Mouse (Mus musculus): ENCODE data around the gene Secisbp2. TPM values are rescaled to one million over a fixed set of nuclear protein-coding genes. Genes with fewer than 3 reads are reported as not detected.

Gene Secisbp2
- polyA plus RNA-seq, 1 experiment from 2014 or later: 28.9 TPM

- 0 out of 2 replicates have a peak, but pooled peaks have one; percentile 34 for ATAC-seq
- Histone ChIP-seq H3K36me3 (ENCODE audit: insufficient read depth, low read length) (no peaks in the 10 kb centered on the region), H3K27ac (ENCODE audit: low read length) (no peak overlapping the region), H3K4me3 (ENCODE audit: low read depth, low read length) (no peak overlapping the region), H3K4me1 (ENCODE audit: insufficient read depth, low read depth, low read length) (no peaks in the 10 kb centered on the region), H3K9me3 (ENCODE audit: low read length) (no peaks in the 10 kb centered on the region), H3K9ac (replicated peaks; ENCODE audit: low read depth) (no peak overlapping the region), H3K4me2 (replicated peaks; ENCODE audit: low read depth, low read length) (no peak overlapping the region), H3K27me3 (replicated peaks; ENCODE audit: insufficient read depth, low read length) (no peaks in the 10 kb centered on the region)
- TF ChIP-seq EP300 (IDR thresholded peaks at IDR 0.05) (no peak), CTCF (IDR thresholded peaks at IDR 0.05) (no peak)
- DNase-seq (ENCODE audit: low spot score): no peak
- WGBS: 69% methylated on average over 22 of the region's 22 CpGs
These were observed 54.7 kb downstream of the Secisbp2 start for GRCm38 (mm10) chr13:51705882-51706854.

DNA sequence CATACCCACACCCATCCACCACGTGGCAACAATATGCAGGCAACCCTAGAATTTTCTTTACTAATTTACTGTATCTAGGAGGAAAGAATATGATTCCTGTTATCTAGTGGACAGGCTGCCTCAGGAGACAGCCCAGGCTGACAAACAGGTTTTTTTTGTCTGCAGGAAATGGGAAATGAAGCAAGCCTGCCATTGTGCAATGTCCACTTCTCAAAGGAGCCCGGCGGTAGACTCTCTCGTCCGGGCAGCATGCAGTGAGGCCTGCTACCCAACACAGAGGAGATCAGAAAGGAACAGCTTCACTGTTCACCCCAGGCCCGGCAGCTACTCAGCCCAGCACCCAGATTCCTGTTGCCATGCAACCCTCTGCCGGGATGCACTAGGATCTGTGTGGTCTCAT, 59.2 kb downstream of the Secisbp2 start:
- 0 out of 2 replicates have a peak overlapping the region, but pooled peaks have one; percentile 21 for H3K27ac ChIP-seq (ENCODE audit: low read length)
- WGBS: 22% methylated on average over 7 of the region's 7 CpGs

GRCm38 (mm10) chr13:51712022-51712421, 60.5 kb downstream of the Secisbp2 start:
- no peak overlapping the region for H3K27ac ChIP-seq (ENCODE audit: low read length)
- no peaks in the 10 kb centered on the region for H3K9me3 ChIP-seq (ENCODE audit: low read length)
- TF ChIP-seq EP300 (IDR thresholded peaks at IDR 0.05): no peak
- TF ChIP-seq CTCF (IDR thresholded peaks at IDR 0.05): no peak
- no peak overlapping the region for H3K4me3 ChIP-seq (ENCODE audit: low read depth, low read length)
- H3K36me3 ChIP-seq (ENCODE audit: insufficient read depth, low read length): no peaks in the 10 kb centered on the region
- no peak overlapping the region for H3K4me2 ChIP-seq (replicated peaks; ENCODE audit: low read depth, low read length)
- no peaks in the 10 kb centered on the region for H3K4me1 ChIP-seq (ENCODE audit: insufficient read depth, low read depth, low read length)
- ATAC-seq: no peak
- WGBS: 89% methylated on average over 8 of the region's 8 CpGs
- H3K27me3 ChIP-seq (replicated peaks; ENCODE audit: insufficient read depth, low read length): no peaks in the 10 kb centered on the region
- H3K9ac ChIP-seq (replicated peaks; ENCODE audit: low read depth): no peak overlapping the region
- DNase-seq (ENCODE audit: low spot score): no peak

More for the DNA sequence above, 59.2 kb downstream of the Secisbp2 start:
- no peak overlapping the region for H3K4me3 ChIP-seq (ENCODE audit: low read depth, low read length)
- no peak overlapping the region for H3K4me2 ChIP-seq (replicated peaks; ENCODE audit: low read depth, low read length)
- no peak overlapping the region for H3K9ac ChIP-seq (replicated peaks; ENCODE audit: low read depth)
- no peaks in the 10 kb centered on the region for H3K9me3 ChIP-seq (ENCODE audit: low read length)
- no peak for TF ChIP-seq CTCF (IDR thresholded peaks at IDR 0.05)
- TF ChIP-seq EP300 (IDR thresholded peaks at IDR 0.05): peak; percentile 50; the same call in 1 of the 2 replicates
- ATAC-seq (peak; percentile 86), DNase-seq (ENCODE audit: low spot score) (peak; percentile 87)
- no peaks in the 10 kb centered on the region for H3K27me3 ChIP-seq (replicated peaks; ENCODE audit: insufficient read depth, low read length)
- no peaks in the 10 kb centered on the region for H3K4me1 ChIP-seq (ENCODE audit: insufficient read depth, low read depth, low read length)
- no peaks in the 10 kb centered on the region for H3K36me3 ChIP-seq (ENCODE audit: insufficient read depth, low read length)

DNA sequence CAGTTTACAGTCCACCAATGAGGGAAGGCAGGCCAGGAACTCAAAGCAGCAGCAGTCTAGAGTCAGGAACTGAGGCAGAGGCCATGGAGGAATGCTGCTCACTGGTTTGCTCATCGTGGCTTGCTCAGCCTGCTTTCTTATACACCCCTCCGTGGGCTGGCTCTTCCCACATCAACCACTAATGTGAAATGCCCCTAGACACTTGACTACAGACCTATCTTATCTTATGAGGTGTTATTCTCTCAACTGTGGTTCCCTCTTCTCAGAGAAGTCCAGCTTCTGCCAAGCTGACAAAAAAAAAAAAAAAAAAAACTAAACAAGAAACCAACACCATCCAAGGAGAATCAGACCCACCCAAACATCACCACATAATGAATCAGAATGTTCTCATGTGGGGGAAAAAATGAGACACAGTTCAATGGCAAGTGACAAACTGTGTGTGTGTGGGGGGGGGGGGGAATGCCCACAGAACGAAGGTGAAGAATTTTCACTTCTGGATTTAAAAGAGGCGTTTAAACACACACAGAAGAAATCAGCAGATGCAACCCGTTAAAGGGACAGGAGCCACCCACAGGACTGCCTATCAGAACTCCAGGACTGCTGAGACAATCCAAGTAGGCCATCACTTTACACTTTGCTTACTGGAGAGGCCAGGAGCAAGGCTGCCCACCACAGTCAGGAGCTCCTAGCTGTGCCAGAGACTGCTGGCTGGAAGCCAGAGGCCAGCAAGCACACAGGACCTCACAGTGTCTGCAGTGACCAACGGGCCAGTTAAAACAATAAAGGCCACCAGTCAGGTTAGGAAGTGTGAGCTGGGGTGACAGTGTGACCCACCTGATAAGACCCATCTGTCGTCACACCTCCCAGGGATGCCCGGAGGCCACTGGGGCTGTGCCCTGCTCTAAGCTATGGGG, 65.1 kb downstream of the Secisbp2 start:
- ATAC-seq: peak; percentile 35

GRCm38 (mm10) chr13:51719256-51719655, 67.8 kb downstream of the Secisbp2 start:
- Histone ChIP-seq H3K36me3 (ENCODE audit: insufficient read depth, low read length) (no peaks in the 10 kb centered on the region), H3K4me1 (ENCODE audit: insufficient read depth, low read depth, low read length) (no peaks in the 10 kb centered on the region), H3K27me3 (replicated peaks; ENCODE audit: insufficient read depth, low read length) (no peaks in the 10 kb centered on the region), H3K4me3 (ENCODE audit: low read depth, low read length) (no peak overlapping the region), H3K9ac (replicated peaks; ENCODE audit: low read depth) (no peak overlapping the region), H3K9me3 (ENCODE audit: low read length) (no peaks in the 10 kb centered on the region), H3K27ac (ENCODE audit: low read length) (no peak overlapping the region), H3K4me2 (replicated peaks; ENCODE audit: low read depth, low read length) (no peak overlapping the region)
- 81% methylated on average over 3 of the region's 3 CpGs for WGBS
- ATAC-seq (no peak), DNase-seq (ENCODE audit: low spot score) (no peak)
- no peak for TF ChIP-seq CTCF (IDR thresholded peaks at IDR 0.05)
- no peak for TF ChIP-seq EP300 (IDR thresholded peaks at IDR 0.05)

More for the DNA sequence above, 65.1 kb downstream of the Secisbp2 start:
- H3K27ac ChIP-seq (ENCODE audit: low read length): no peak overlapping the region
- no peak overlapping the region for H3K9ac ChIP-seq (replicated peaks; ENCODE audit: low read depth)
- DNase-seq (ENCODE audit: low spot score): no peak
- H3K36me3 ChIP-seq (ENCODE audit: insufficient read depth, low read length): no peaks in the 10 kb centered on the region
- no peak for TF ChIP-seq CTCF (IDR thresholded peaks at IDR 0.05)
- no peak for TF ChIP-seq EP300 (IDR thresholded peaks at IDR 0.05)
- no peak overlapping the region for H3K4me2 ChIP-seq (replicated peaks; ENCODE audit: low read depth, low read length)
- H3K4me1 ChIP-seq (ENCODE audit: insufficient read depth, low read depth, low read length): no peaks in the 10 kb centered on the region
- H3K27me3 ChIP-seq (replicated peaks; ENCODE audit: insufficient read depth, low read length): no peaks in the 10 kb centered on the region
- no peak overlapping the region for H3K4me3 ChIP-seq (ENCODE audit: low read depth, low read length)
- 48% methylated on average over 8 of the region's 8 CpGs for WGBS
- H3K9me3 ChIP-seq (ENCODE audit: low read length): no peaks in the 10 kb centered on the region

DNA sequence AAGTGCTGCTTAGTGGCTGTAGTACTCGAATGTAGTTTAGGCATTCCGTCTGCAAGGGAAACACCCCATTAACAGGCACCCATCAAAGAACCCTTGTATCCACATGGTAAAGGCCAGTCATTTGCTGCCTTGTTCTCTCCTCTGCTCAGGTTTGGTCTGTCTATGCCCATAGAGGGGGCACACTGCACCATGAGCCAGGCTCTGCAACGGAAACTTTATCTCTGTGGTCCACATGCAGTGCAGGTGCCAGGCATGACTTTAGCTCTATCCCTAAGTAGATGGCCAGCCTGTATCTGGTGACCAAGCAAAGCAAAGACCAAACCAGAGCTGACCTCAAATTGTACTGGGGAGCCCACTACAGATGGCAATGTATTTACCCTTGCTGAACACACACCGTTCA, 69.1 kb downstream of the Secisbp2 start:
- Histone ChIP-seq H3K36me3 (ENCODE audit: insufficient read depth, low read length) (no peaks in the 10 kb centered on the region), H3K27ac (ENCODE audit: low read length) (no peak overlapping the region), H3K9ac (replicated peaks; ENCODE audit: low read depth) (no peak overlapping the region), H3K4me2 (replicated peaks; ENCODE audit: low read depth, low read length) (no peak overlapping the region), H3K4me3 (ENCODE audit: low read depth, low read length) (no peak overlapping the region), H3K4me1 (ENCODE audit: insufficient read depth, low read depth, low read length) (no peaks in the 10 kb centered on the region), H3K9me3 (ENCODE audit: low read length) (no peaks in the 10 kb centered on the region), H3K27me3 (replicated peaks; ENCODE audit: insufficient read depth, low read length) (no peaks in the 10 kb centered on the region)
- ATAC-seq (no peak), DNase-seq (ENCODE audit: low spot score) (no peak)
- 93% methylated on average over 4 of the region's 4 CpGs for WGBS
- TF ChIP-seq CTCF (IDR thresholded peaks at IDR 0.05) (no peak), EP300 (IDR thresholded peaks at IDR 0.05) (no peak)
